ENCODE assay signal across 14 mouse cellular contexts in the genomic region with DNA sequence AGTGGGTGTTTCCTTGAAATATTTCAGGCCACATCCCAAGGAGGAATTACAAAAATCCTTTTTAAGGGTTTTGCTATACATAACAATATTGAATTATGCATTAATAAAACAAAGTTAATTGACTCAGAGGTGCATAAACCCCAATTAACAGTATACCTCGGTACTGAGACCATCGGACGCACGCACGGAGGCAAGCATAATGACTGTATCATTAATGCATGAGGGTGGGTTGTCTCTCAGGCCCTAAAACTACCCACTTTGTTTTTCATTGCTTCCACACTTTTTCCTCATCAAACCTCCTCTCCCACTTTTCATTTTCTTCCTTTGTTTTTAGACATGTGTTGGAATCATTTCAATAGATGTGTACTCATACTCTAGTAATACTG.
A peak's percentile ranks its signal among the peaks of the same experiment; 100 is the strongest.
DNase-seq lines count a peak whose midpoint lies in the region; ATAC-seq and TF ChIP-seq lines count a peak whose summit lies in the region.
"Had no signal": no experiment of that assay in that cellular context is flagged by ENCODE, and none has a peak within 500 bp of the region (broad histone marks: within the 10 kb centered on the region; RNA-seq: fewer than 3 reads in every experiment).

No protein-coding gene starts in this region.

- H3K4me3 ChIP-seq in left cerebral cortex, adult 2 months: peak overlapping the region; percentile 32
- H3K4me3 ChIP-seq in forebrain, embryonic 14.5 days (ENCODE audit: low read depth, low read length): no peak overlapping the region; the same call in 1 of the 2 replicates
- H3K4me3 ChIP-seq in hindbrain, embryonic 16.5 days (ENCODE audit: low read length): no peak overlapping the region
- H3K4me3 ChIP-seq in neural tube, embryonic 15.5 days (replicated peaks): no peak overlapping the region
- no peak overlapping the region for H3K4me3 ChIP-seq in stomach, postnatal 0 days (ENCODE audit: low read depth, low read length)
- H3K4me3 ChIP-seq: heart, embryonic 12.5 days; megakaryocyte, embryonic 14.5 days had no signal

- no peak for TF ChIP-seq CTCF in left cerebral cortex, adult 2 months (IDR thresholded peaks at IDR 0.05)
- no peak for TF ChIP-seq CTCF in stomach, postnatal 0 days (IDR thresholded peaks at IDR 0.05; ENCODE audit: low read depth)

- WGBS in forebrain, embryonic 14.5 days: 6% methylated on average over 5 of the region's 5 CpGs
- WGBS in hindbrain, embryonic 16.5 days: 45% methylated on average over 5 of the region's 5 CpGs
- WGBS in neural tube, embryonic 15.5 days: 37% methylated on average over 5 of the region's 5 CpGs
- 88% methylated on average over 5 of the region's 5 CpGs for WGBS in stomach, postnatal 0 days

- peak; percentile 56 for ATAC-seq in forebrain, embryonic 14.5 days
- no peak for ATAC-seq in hindbrain, embryonic 16.5 days
- ATAC-seq in neural tube, embryonic 15.5 days (ENCODE audit: low FRiP score): peak; percentile 51; the same call in 1 of the 2 replicates
- no peak for ATAC-seq in stomach, postnatal 0 days (ENCODE audit: low FRiP score, low TSS enrichment)
- ATAC-seq: Patski had no signal

- H3K4me2 ChIP-seq in forebrain, embryonic 14.5 days (ENCODE audit: low read length): peak overlapping the region; percentile 37
- H3K4me2 ChIP-seq in hindbrain, embryonic 16.5 days (ENCODE audit: low read length): peak overlapping the region; percentile 50
- peak overlapping the region; percentile 40 for H3K4me2 ChIP-seq in neural tube, embryonic 15.5 days
- no peak overlapping the region; the same call in 1 of the 2 replicates for H3K4me2 ChIP-seq in stomach, postnatal 0 days (replicated peaks; ENCODE audit: low read depth)
- H3K4me2 ChIP-seq: heart, embryonic 12.5 days had no signal

- no peaks in the 10 kb centered on the region for H3K27me3 ChIP-seq in forebrain, embryonic 14.5 days (replicated peaks; ENCODE audit: control insufficient read depth, insufficient read depth, low read length)
- H3K27me3 ChIP-seq in hindbrain, embryonic 16.5 days (replicated peaks; ENCODE audit: control insufficient read depth, insufficient read depth, low read length): no peaks in the 10 kb centered on the region
- H3K27me3 ChIP-seq in neural tube, embryonic 15.5 days (replicated peaks): no peaks in the 10 kb centered on the region
- H3K27me3 ChIP-seq in stomach, postnatal 0 days (ENCODE audit: control insufficient read depth, insufficient read depth, low read length): no peaks in the 10 kb centered on the region
- H3K27me3 ChIP-seq: heart, embryonic 12.5 days; megakaryocyte, embryonic 14.5 days; Patski had no signal

- no peaks in the 10 kb centered on the region for H3K36me3 ChIP-seq in forebrain, embryonic 14.5 days (ENCODE audit: control insufficient read depth, insufficient read depth, low read length)
- H3K36me3 ChIP-seq in hindbrain, embryonic 16.5 days (ENCODE audit: control insufficient read depth, insufficient read depth, low read length): no peaks in the 10 kb centered on the region
- H3K36me3 ChIP-seq in neural tube, embryonic 15.5 days: no peaks in the 10 kb centered on the region
- H3K36me3 ChIP-seq in stomach, postnatal 0 days (ENCODE audit: control insufficient read depth, insufficient read depth, low read length): no peaks in the 10 kb centered on the region
- H3K36me3 ChIP-seq: heart, embryonic 12.5 days had no signal

- no peak for TF ChIP-seq EP300 in stomach, postnatal 0 days (optimal IDR thresholded peaks at IDR 0.05)

- intact Hi-C loops in left cerebral cortex, adult 2 months (cut with DNase I): loop anchor here (10.0 kb wide), 1 partner anchor 342 kb away; a partner anchor contains a TSS
- intact Hi-C loops in left cerebral cortex, postnatal 25 days (cut with DNase I): no loop called here

- DNase-seq in left cerebral cortex, adult 2 months (ENCODE audit: extremely low spot score in 1 of 2, low spot score in 2 of 2): no peak
- DNase-seq in left cerebral cortex, postnatal 25 days (ENCODE audit: low spot score in 2 of 2): no peak
- DNase-seq in forebrain, embryonic 14.5 days (ENCODE audit: low spot score): no peak
- DNase-seq in stomach, postnatal 0 days (ENCODE audit: low spot score): no peak
- no peak for DNase-seq in ovary, postnatal 10 days (ENCODE audit: low spot score)
- no peak for DNase-seq in MN1 (ENCODE audit: low spot score)
- DNase-seq: gastrocnemius, postnatal 25 days; kidney, adult 8-10 months; thymus, adult 2 months had no signal

- H3K4me1 ChIP-seq in forebrain, embryonic 14.5 days (ENCODE audit: control insufficient read depth, insufficient read depth, low read length): peaks cover 10% of the 10 kb centered on the region; the same call in 1 of the 2 replicates
- peaks cover 11% of the 10 kb centered on the region for H3K4me1 ChIP-seq in hindbrain, embryonic 16.5 days (ENCODE audit: control insufficient read depth, insufficient read depth, low read depth, low read length)
- peaks cover 20% of the 10 kb centered on the region for H3K4me1 ChIP-seq in neural tube, embryonic 15.5 days
- no peaks in the 10 kb centered on the region for H3K4me1 ChIP-seq in stomach, postnatal 0 days (replicated peaks; ENCODE audit: control insufficient read depth, insufficient read depth)
- H3K4me1 ChIP-seq: megakaryocyte, embryonic 14.5 days had no signal

- peak overlapping the region; percentile 67 for H3K27ac ChIP-seq in left cerebral cortex, adult 2 months
- peak overlapping the region; percentile 71 for H3K27ac ChIP-seq in forebrain, embryonic 14.5 days (ENCODE audit: low read depth, low read length)
- no peak overlapping the region; the same call in 1 of the 2 replicates for H3K27ac ChIP-seq in hindbrain, embryonic 16.5 days (ENCODE audit: low read depth, low read length)
- peak overlapping the region; percentile 69 for H3K27ac ChIP-seq in neural tube, embryonic 15.5 days (replicated peaks)
- no peak overlapping the region for H3K27ac ChIP-seq in stomach, postnatal 0 days (replicated peaks)

- no peaks in the 10 kb centered on the region for H3K9me3 ChIP-seq in forebrain, embryonic 14.5 days (replicated peaks; ENCODE audit: control insufficient read depth, low read length)
- H3K9me3 ChIP-seq in hindbrain, embryonic 16.5 days (ENCODE audit: control insufficient read depth, low read length): no peaks in the 10 kb centered on the region
- H3K9me3 ChIP-seq in neural tube, embryonic 15.5 days (replicated peaks): no peaks in the 10 kb centered on the region
- no peaks in the 10 kb centered on the region for H3K9me3 ChIP-seq in stomach, postnatal 0 days (ENCODE audit: control insufficient read depth, low read length)
- H3K9me3 ChIP-seq: heart, embryonic 12.5 days had no signal

- peak overlapping the region; percentile 2; the same call in 1 of the 2 replicates for H3K9ac ChIP-seq in forebrain, embryonic 14.5 days (ENCODE audit: low read length)
- no peak overlapping the region for H3K9ac ChIP-seq in hindbrain, embryonic 16.5 days (ENCODE audit: low read depth, low read length)
- H3K9ac ChIP-seq in neural tube, embryonic 15.5 days (replicated peaks): no peak overlapping the region
- no peak overlapping the region for H3K9ac ChIP-seq in stomach, postnatal 0 days (ENCODE audit: low read length)
- H3K9ac ChIP-seq: heart, embryonic 12.5 days had no signal

Comparison
In these comparisons a context has a peak if more than half of its experiments do, and no peak if none do; other contexts are left out.
1. H3K27ac ChIP-seq: peak in left cerebral cortex, adult 2 months (single experiment), forebrain, embryonic 14.5 days (single experiment) and neural tube, embryonic 15.5 days (single experiment); none in hindbrain, embryonic 16.5 days (single experiment) and stomach, postnatal 0 days (single experiment).
2. ATAC-seq: peak in forebrain, embryonic 14.5 days (single experiment) and neural tube, embryonic 15.5 days (single experiment); none in hindbrain, embryonic 16.5 days (single experiment) and stomach, postnatal 0 days (single experiment).